Mouse (Mus musculus) mouse trophoblast stem cell (cell line): ENCODE measurements around the gene Cts8.

ENCODE experiments used
- in situ Hi-C, 2 experiments: fragments of 300-500 bp; cut with MseI, MboI; formaldehyde crosslinking; loops; 2 replicates in 1 of 2; 3 replicates in 1 of 2; pipeline ENCODE4 v1.15.1; 2025

Cts8 gene

DNA sequence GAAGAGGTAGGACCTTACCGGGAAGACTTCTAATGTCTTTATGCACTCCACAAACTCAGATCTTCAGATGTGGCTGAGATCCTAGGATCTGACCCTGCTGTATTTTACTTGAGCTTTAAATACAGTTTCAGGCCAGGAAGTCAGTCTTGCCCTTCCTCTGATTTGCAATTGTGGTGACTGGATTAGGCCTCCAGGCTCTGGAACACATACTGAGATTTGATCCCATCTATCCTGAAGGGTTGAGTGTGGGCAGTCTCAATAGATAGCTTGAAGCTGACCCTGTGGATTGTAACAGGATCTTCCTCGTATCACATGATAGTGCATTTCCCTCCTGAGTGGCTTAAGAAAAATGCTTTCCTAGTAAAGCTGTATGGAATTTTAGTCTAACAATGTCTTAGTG is at the start of gene Cts8:
TSS of gene Cts8 (minus strand) at position 101 of the 400 bp plus-strand sequence.
- in situ Hi-C loops: no loop called here

DNA sequence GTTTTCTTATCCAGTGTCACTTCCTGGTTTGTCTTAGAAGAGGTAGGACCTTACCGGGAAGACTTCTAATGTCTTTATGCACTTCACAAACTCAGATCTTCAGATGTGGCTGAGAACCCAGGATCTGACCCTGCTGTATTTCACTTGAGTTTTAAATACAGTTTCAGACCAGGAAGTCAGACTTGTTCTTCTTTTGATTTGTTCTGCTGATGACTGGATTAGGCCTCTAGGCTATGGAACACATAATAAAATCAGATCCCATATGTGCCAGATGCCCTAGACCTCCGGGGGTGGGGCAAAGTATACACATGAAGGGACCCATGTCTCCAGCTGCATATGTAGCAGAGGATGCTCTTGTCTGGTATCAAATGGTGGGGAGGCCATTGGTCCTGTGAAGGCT is 33.6 kb upstream of the Cts8 start, which contains the start of gene Gm49398:
TSS of gene Gm49398 (minus strand) at position 101 of the 400 bp plus-strand sequence.
- in situ Hi-C loops: no loop called here

DNA sequence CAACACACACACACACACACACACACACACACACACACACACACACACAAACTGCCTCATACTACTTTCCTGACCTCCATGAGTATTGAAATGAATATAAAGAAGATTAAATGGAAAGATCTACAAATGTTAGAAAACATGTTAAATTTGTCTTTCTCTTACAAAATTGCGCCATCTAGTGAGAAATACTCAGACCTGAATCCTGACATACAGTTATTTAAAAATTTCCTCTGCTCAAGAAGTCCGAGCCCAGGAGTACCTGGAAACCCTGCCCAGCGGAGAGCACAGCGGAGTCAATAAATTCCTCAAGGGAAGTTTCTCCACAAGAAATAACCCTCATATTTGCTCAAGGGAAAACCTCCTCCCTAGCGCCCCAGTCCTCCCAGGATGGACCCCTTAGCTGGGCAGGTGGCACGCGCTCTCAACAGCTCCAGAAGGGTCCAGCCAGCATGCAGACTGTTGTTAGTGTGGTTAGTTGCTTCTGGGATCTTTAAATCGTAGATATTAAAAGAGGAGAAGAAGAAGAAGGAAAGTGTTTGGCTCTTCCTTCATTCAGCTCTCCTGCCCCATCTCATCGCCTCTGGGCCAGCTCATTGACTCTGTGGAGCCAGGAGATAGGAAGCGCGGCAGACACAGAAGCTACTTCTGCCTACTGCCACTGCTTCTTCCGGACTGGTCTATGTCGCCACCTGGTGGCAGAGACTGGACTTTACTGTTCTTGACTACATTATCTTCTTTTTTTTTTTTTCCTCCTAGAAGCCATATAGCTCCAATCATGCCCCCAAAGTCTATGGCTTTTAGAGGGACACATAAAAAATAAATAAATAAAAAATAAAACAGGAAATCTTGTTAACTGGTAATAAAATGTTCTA is 13.8 kb downstream of the Cts8 start:
- in situ Hi-C loops: loop anchor here in 1 of 2 experiments (5.0 kb wide), 1 partner anchor 244 kb away; no protein-coding TSS in a partner anchor

DNA sequence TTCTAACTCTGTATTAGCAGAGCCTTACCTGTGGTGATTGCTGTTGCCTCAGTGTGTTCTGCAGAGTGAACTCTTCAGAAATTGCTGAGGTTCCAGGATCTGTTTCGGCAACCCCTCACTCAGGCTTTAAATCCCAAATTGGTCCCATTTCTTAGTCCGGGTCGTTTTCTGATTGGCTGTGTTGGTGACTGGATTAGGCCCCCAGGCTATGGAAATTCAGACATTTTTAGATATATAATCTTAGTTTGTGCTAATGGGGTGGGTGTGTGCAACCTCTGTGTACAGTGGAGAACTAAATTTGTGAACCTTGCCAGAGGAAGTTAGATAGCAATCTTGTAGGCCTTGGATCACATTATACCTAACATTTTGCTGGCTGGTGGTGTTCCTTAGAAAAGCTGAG is 51.8 kb downstream of the Cts8 start, which contains the start of gene Cts6:
TSS of gene Cts6 (minus strand) at position 101 of the 400 bp plus-strand sequence.
- in situ Hi-C loops: no loop called here
